Mouse (Mus musculus) hindbrain, embryonic 14.5 days (tissue): ENCODE data around the gene Gtf2h4. TPM values are rescaled to one million over a fixed set of nuclear protein-coding genes. Genes with fewer than 3 reads are reported as not detected.

Experiments
- ATAC-seq: fragments of 200-750 bp; cut with Nextera tagmentation; 2 replicates; pipeline ENCODE4 v1.8.0; 2017; ENCODE audit warnings: moderate number of reproducible peaks, mild to moderate bottlenecking, moderate TSS enrichment, moderate library complexity; ENCODE audit not compliant: low FRiP score
- DNase-seq: peaks from one replicate; pipeline ENCODE4 v3.0.0-alpha.2; 2015; ENCODE audit warnings: low spot score
- H3K27ac ChIP-seq: fragments of 300-500 bp; sonication (generic); 2 replicates; pipeline ENCODE4 v1.5.1; 2014; ENCODE audit warnings: mild to moderate bottlenecking, moderate library complexity
- H3K27me3 ChIP-seq: fragments of 300-500 bp; sonication (generic); 2 replicates; pipeline ENCODE4 v1.6.1; 2014; ENCODE audit warnings: mild to moderate bottlenecking, low read length, mixed read lengths; ENCODE audit not compliant: control insufficient read depth, insufficient read depth
- H3K36me3 ChIP-seq: fragments of 300-500 bp; sonication (generic); replicated peaks from 2 replicates; pipeline ENCODE4 v1.6.1; 2014; ENCODE audit not compliant: control insufficient read depth, insufficient read depth
- H3K4me1 ChIP-seq: fragments of 300-500 bp; sonication (generic); replicated peaks from 2 replicates; pipeline ENCODE4 v1.6.1; 2014; ENCODE audit warnings: antibody characterized with exemption, low read length, mixed read lengths; ENCODE audit not compliant: control insufficient read depth, insufficient read depth
- H3K4me2 ChIP-seq: fragments of 300-500 bp; sonication (generic); replicated peaks from 2 replicates; pipeline ENCODE4 v1.6.1; 2014; ENCODE audit warnings: mild to moderate bottlenecking, moderate library complexity
- H3K4me3 ChIP-seq: fragments of 300-500 bp; sonication (generic); replicated peaks from 2 replicates; pipeline ENCODE4 v1.5.1; 2014; ENCODE audit warnings: mild to moderate bottlenecking, low read length
- H3K9ac ChIP-seq: fragments of 300-500 bp; sonication (generic); 2 replicates; pipeline ENCODE4 v1.6.1; 2014
- H3K9me3 ChIP-seq: fragments of 300-500 bp; sonication (generic); 2 replicates; pipeline ENCODE4 v1.6.1; 2016; ENCODE audit warnings: low read length; ENCODE audit not compliant: control insufficient read depth
- WGBS: fragments of 180-500 bp; shearing (Covaris S2); extraction: QIAGEN DNeasy Blood & Tissue Kit; methylation state at CpG from one replicate; pipeline ENCODE4 v1.1.7; 2014; 5-methylcytosine and 5-hydroxymethylcytosine counted together
- polyA plus RNA-seq: library from polyadenylated mRNA; unstranded; fragments of >200 nt; fragmentation: Nextera tagmentation; extraction: Ambion mirVana; gene quantifications from 2 replicates; pipeline ENCODE4 v1.2.1, GENCODE M21; 2014

Gene Gtf2h4
- polyA plus RNA-seq, 1 experiment from 2014 or later, result 21.3 TPM

DNA sequence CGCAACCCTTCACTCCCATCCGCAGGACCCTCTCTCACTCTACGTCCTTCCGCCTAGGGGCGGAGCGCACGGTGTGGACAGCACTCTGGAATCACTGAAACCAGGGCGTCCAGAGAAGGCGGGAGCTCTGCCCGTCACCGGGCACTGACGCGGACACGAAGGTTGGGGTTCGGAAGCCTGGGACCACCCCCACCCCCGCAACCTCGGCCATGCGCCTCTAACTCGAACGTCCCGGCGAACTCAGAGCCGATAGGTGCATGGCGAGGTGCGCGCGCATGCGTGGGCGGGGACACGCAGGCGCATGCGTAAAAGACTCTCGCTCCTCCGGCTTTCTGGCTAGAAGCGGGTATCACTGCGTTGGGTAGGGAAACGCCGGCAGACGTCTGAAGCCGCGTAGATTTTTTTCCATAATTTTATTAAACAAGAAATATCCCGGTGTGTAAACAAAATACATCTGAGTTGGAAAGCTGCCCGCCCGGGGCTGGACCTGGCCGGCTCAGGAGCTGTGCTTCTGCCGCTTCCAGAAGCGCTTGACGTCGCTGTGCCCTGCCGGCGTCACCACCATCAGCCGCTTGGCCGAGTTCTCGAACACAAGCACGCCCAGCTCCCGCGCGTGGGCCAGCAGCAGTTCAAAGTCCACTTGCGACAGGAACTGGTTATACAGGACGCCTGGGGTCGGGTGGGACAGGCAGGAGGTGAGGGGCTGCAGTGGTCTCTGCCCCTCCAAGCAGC is 6.0 kb downstream of the Gtf2h4 start, which contains the start of gene Vars2:
Gene Vars2 (minus strand): TSS at position 259 of the 732 bp plus-strand sequence.
- Histone ChIP-seq H3K27me3 (no peaks in the 10 kb centered on the region), H3K9ac (peak within 1 kb of the TSS; percentile 75), H3K36me3 (peaks cover 14% of the 10 kb centered on the region), H3K4me3 (peak within 1 kb of the TSS; percentile 71), H3K9me3 (no peaks in the 10 kb centered on the region), H3K4me1 (peaks cover 14% of the 10 kb centered on the region; the same call in 1 of the 2 replicates), H3K27ac (peak within 1 kb of the TSS; percentile 80), H3K4me2 (peak within 1 kb of the TSS; percentile 96)
- under 1% methylated on average over 61 of the region's 61 CpGs for WGBS
- peak; percentile 91 for ATAC-seq
- peak; percentile 99 for DNase-seq

DNA sequence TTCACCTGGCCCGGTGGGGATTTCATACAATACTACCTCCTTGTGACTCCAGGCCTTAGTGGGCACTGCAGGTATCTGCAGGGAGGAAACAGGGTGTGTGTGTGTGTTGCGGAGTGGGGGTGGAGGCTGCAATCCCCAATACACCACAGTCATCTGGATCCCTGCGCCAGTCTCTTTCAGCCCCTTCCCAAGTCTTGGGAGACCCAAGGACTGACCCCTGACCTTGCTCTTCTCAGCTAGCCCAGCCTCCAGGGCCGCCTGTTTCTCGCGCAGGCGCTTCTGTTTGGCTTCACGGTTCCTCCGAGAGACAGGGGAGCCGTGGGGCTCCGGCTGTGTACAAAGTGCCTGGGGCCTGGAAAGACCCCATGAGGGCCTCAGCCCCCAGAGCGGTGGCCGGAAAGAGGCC is 6.7 kb downstream of the Gtf2h4 start:
- Histone ChIP-seq H3K27ac (peak overlapping the region; percentile 80), H3K9me3 (no peaks in the 10 kb centered on the region), H3K4me1 (peaks cover 14% of the 10 kb centered on the region; the same call in 1 of the 2 replicates), H3K4me2 (peak overlapping the region; percentile 96), H3K36me3 (peaks cover 16% of the 10 kb centered on the region), H3K9ac (peak overlapping the region; percentile 75), H3K4me3 (peak overlapping the region; percentile 71), H3K27me3 (no peaks in the 10 kb centered on the region)
- DNase-seq, result no peak
- WGBS, result 5% methylated on average over 13 of the region's 13 CpGs
- ATAC-seq, result peak; percentile 46; the same call in 1 of the 2 replicates

DNA sequence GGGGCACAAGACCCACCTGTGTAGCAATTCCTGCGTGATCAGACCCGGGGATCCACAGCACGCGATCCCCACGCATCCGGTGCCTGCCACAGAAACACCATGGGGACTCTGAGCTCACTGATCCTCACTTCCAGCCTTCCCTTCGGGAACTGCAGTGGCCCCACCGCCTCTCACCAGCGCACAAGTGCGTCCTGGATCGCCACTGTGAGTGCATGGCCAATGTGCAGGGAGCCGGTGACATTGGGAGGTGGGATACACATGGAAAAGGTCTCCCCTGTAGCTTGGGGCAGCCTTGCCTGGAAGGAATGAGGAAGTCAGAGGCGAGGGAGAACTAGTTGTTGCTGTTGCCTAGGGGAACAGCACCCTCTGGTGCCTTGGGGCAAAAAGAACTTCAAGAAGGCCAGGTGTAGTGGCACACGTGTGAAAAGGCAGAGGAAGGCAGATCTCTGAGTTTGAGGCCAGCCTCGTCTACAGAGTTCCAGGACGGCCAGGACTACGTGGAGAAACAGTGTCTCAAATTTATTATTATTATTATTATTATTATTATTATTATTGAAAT is 7.5 kb downstream of the Gtf2h4 start:
- 0 out of 2 replicates have a peak overlapping the region, but pooled peaks have one; percentile 75 for H3K9ac ChIP-seq
- H3K36me3 ChIP-seq, result peaks cover 24% of the 10 kb centered on the region
- DNase-seq (no peak), ATAC-seq (no peak)
- H3K9me3 ChIP-seq, result no peaks in the 10 kb centered on the region
- peak overlapping the region; percentile 96; the same call in 1 of the 2 replicates for H3K4me2 ChIP-seq
- H3K4me3 ChIP-seq, result no peak overlapping the region
- H3K4me1 ChIP-seq, result peaks cover 14% of the 10 kb centered on the region; the same call in 1 of the 2 replicates
- WGBS, result 81% methylated on average over 17 of the region's 17 CpGs
- H3K27ac ChIP-seq, result no peak overlapping the region
- H3K27me3 ChIP-seq, result no peaks in the 10 kb centered on the region

DNA sequence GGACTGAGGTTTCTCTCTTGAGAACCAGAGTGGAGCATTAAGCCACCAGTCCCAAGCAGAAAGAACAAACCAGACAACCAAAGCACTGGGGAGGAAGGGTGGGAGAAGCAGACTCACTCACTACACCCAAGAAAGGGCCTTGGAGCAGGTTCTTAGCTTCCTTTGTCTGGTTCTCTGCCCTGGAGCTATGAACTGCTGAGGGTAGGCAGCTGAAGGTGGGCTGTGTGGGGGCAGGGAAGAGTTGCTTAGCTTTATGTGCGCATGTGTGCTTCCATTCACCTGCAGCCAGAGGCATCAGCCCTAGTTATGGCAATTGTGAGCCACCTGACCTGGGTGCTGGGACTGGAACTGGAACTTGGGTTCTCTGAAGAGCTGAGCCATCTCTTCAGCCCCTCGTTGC is 20.5 kb downstream of the Gtf2h4 start:
- Histone ChIP-seq H3K9me3 (no peaks in the 10 kb centered on the region), H3K4me3 (no peak overlapping the region), H3K9ac (no peak overlapping the region), H3K27ac (no peak overlapping the region), H3K27me3 (no peaks in the 10 kb centered on the region), H3K4me1 (no peaks in the 10 kb centered on the region), H3K4me2 (no peak overlapping the region), H3K36me3 (peaks cover 25% of the 10 kb centered on the region)
- 88% methylated on average over 2 of the region's 2 CpGs for WGBS
- DNase-seq (no peak), ATAC-seq (no peak)

DNA sequence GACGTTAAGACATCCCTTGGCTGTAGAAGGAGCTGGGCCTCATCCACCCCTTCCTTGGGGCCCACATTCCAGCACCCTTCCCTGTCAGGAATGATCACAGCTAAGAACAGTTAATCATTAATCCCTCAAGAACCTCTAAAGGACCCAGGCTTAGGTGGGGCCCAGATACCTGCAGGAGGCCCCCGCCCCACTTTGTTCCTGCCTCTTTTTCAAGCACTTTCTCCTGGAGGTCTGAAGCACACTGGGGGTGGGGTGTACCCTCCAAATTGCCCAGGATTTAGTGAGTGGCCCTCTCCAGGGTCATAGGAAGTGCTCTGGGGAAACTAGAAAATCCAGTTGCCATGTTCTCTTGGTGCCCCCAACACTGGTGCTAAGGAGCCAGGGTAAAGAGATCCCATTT is 24.1 kb downstream of the Gtf2h4 start:
- Histone ChIP-seq H3K9me3 (no peaks in the 10 kb centered on the region), H3K4me1 (no peaks in the 10 kb centered on the region), H3K36me3 (no peaks in the 10 kb centered on the region), H3K27me3 (no peaks in the 10 kb centered on the region), H3K9ac (no peak overlapping the region), H3K27ac (no peak overlapping the region), H3K4me3 (no peak overlapping the region), H3K4me2 (no peak overlapping the region)
- no peak for ATAC-seq
- no peak for DNase-seq
- WGBS, result 76% methylated on average over 2 of the region's 2 CpGs

DNA sequence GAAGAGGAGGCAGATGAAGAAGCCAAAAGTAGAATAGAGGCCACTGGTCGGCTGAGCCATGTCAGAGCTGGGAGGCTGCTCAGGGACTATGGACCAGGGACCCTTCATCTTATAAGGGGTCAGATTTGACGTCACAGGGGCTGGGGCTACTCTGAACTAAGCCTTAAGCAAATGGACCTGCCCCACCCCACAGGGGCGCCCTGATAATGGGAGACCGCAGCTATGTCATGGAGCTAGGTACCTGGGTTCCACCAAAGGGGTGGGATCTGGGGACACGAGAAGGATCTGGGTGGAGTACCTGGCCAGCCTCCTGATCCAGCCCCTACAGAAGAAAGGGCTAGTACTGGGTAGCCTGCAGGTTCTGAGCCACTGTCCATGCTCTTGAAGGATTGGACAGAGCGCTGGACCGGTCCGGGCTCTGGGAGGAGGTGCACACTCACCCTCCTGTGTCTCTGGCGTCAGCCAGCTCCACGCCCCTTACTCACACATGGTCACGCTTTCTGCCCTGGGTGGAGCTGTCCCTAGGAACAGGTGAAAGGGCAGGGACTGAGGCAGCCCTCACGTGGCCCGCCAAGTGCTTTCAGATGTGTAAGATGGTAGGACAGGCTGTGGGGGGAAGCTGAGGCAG is 29.8 kb downstream of the Gtf2h4 start, which contains the start of gene Mucl3:
Gene Mucl3 (minus strand): TSS at position 87 of the 628 bp plus-strand sequence.
- Histone ChIP-seq H3K9ac (no peak within 1 kb of the TSS), H3K4me1 (no peaks in the 10 kb centered on the region), H3K36me3 (no peaks in the 10 kb centered on the region), H3K4me2 (no peak within 1 kb of the TSS), H3K4me3 (no peak within 1 kb of the TSS), H3K27me3 (no peaks in the 10 kb centered on the region), H3K27ac (no peak within 1 kb of the TSS), H3K9me3 (no peaks in the 10 kb centered on the region)
- DNase-seq (no peak), ATAC-seq (no peak)
- 78% methylated on average over 13 of the region's 13 CpGs for WGBS

DNA sequence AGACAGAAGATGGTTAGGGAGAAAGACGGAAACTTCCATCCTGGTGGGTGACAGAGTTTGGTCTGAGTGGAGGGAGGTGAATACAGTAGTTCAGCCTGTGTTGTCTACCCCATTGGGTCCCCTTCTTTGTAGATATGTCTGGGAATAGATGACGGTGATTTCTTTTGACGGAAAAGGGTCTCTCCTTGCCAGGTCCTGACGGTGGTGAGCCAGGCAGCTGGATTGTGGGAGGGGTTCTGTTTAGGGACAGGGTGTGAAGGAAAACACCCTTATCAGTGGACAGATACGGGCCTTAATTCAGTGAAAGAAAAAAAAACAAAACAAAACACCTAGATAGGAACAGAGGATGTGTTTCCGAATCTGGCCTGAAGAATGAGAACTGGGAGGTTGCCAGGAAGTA is 34.2 kb downstream of the Gtf2h4 start:
- H3K9ac ChIP-seq, result no peak overlapping the region
- no peaks in the 10 kb centered on the region for H3K36me3 ChIP-seq
- 84% methylated on average over 6 of the region's 6 CpGs for WGBS
- H3K9me3 ChIP-seq, result no peaks in the 10 kb centered on the region
- H3K4me2 ChIP-seq, result 0 out of 2 replicates have a peak overlapping the region, but pooled peaks have one; percentile 21
- DNase-seq (no peak), ATAC-seq (no peak)
- no peak overlapping the region for H3K4me3 ChIP-seq
- H3K4me1 ChIP-seq, result no peaks in the 10 kb centered on the region
- no peak overlapping the region for H3K27ac ChIP-seq
- H3K27me3 ChIP-seq, result no peaks in the 10 kb centered on the region

DNA sequence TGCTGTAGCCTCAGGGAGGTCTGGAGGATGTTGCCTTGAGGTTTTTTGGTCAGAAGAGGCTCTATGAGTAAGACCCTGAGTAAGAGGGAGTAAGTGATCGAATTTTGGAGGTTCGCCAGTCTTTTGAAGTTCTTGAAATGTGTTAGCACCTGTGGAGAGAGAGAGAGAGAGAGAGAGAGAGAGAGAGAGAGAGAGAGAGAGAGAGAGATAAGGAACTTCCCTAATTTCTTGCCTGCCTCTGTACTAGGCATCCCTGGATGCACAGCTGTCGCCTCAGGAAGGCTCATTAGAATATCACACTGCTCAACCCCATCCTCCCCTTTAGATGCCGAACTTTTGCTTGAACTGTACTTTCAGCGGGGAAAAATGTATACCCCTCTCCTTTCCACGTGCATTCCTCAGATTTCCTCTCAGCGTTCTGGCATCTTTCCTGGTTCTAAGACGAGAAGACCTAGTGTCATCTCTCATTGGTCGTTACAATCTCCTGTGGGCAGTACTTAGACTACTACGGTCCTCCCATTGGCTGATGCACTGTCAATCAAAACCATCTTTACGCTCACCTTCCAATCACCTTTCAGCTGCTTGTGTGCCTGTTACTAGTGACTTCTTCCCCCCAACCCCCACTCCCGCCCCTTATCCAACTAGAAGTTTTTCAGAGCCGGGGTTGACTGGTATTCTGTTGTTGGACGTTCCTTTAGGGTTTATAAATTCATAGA is 34.9 kb downstream of the Gtf2h4 start:
- 30% methylated on average over 14 of the region's 14 CpGs for WGBS

More for the DNA sequence above, 34.9 kb downstream of the Gtf2h4 start:
- peak overlapping the region; percentile 24; the same call in 1 of the 2 replicates for H3K4me2 ChIP-seq
- DNase-seq, result peak; percentile 80
- no peak overlapping the region for H3K4me3 ChIP-seq
- H3K4me1 ChIP-seq, result no peaks in the 10 kb centered on the region
- H3K9me3 ChIP-seq, result no peaks in the 10 kb centered on the region
- ATAC-seq, result peak; percentile 74
- no peak overlapping the region for H3K9ac ChIP-seq
- no peak overlapping the region for H3K27ac ChIP-seq
- no peaks in the 10 kb centered on the region for H3K27me3 ChIP-seq
- H3K36me3 ChIP-seq, result no peaks in the 10 kb centered on the region
